Comparison of ENCODE assay signal across 15 mouse cellular contexts in the genomic region with DNA sequence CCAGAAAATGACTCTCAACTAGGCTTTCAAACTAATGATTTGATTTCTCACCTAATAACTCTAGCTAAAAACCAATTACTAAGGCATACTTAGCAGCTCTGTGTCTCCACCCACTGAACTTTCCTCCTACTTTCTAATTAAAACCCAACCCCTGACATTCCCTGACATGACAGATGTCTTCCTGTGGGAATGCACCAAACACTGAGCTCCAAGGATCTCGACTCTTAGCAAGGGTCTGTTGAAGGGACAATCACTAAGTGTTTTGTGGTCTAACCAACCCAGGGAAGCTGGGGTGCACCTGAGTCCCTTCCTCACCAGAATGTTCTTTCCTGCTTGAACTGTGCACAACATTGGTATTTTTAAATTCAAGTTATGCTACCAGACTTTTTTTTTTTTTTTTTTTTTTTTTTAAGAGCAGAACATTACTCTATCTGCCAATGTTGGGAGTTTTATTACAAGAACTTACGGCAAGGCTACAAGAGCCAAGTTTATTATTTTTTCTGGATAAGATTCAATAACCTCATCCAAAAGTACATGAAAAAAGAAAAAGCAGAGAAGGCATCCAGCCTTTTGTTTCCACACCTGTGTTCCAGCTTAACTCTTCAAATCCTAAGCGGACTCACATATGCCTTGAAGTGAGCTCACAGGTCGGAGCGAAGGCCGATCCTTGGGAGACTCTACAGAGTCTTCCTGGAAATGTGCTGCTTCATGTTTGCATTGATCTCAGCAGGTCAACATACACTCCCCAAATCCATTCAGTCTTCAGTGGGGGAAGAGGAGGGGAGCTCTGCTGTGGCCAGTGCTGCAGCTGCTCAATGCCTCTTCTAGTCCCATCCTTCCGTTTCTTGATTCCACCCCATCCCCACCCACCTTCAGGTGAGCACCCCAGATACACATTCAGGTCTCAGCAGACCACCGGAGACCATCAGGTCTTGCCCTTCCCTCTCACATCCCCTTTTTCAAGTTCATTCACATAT.
DNase-seq lines count a peak whose midpoint lies in the region; ATAC-seq lines count a peak whose summit lies in the region.
"Had no signal": no experiment of that assay in that cellular context is flagged by ENCODE, and none has a peak within 500 bp of the region (broad histone marks: within the 10 kb centered on the region; RNA-seq: fewer than 3 reads in every experiment).

No protein-coding gene starts in this region.

- no peaks in the 10 kb centered on the region for H3K9me3 ChIP-seq in embryonic facial prominence, embryonic 12.5 days
- H3K9me3 ChIP-seq in embryonic facial prominence, embryonic 10.5 days = no peaks in the 10 kb centered on the region
- no peaks in the 10 kb centered on the region for H3K9me3 ChIP-seq in limb, embryonic 12.5 days
- H3K9me3 ChIP-seq in limb, embryonic 10.5 days (replicated peaks) = no peaks in the 10 kb centered on the region
- no peaks in the 10 kb centered on the region for H3K9me3 ChIP-seq in limb, embryonic 15.5 days
- H3K9me3 ChIP-seq: forebrain, embryonic 15.5 days; heart, embryonic 15.5 days; lung, embryonic 15.5 days; neural tube, embryonic 13.5 days had no signal

- DNase-seq in embryonic facial prominence, embryonic 10.5 days (ENCODE audit: low spot score) = no peak
- DNase-seq in limb, embryonic 10.5 days (ENCODE audit: low spot score) = no peak
- DNase-seq in kidney, adult 9 months = peak; percentile 52
- DNase-seq in left cerebral cortex, postnatal 10 days (ENCODE audit: extremely low spot score in 1 of 2, low spot score in 2 of 2) = no peak
- no peak for DNase-seq in left cerebral cortex, postnatal 14 days (ENCODE audit: low spot score in 2 of 2)
- DNase-seq: adrenal gland, adult 8-10 months; cerebellum, adult 9-11 months; gastrocnemius, postnatal 10 days had no signal

- no peak overlapping the region for H3K9ac ChIP-seq in embryonic facial prominence, embryonic 12.5 days
- no peak overlapping the region for H3K9ac ChIP-seq in limb, embryonic 12.5 days (replicated peaks)
- no peak overlapping the region for H3K9ac ChIP-seq in limb, embryonic 15.5 days
- H3K9ac ChIP-seq: forebrain, embryonic 15.5 days; heart, embryonic 15.5 days; lung, embryonic 15.5 days; neural tube, embryonic 13.5 days had no signal

- no peaks in the 10 kb centered on the region for H3K36me3 ChIP-seq in embryonic facial prominence, embryonic 12.5 days
- no peaks in the 10 kb centered on the region for H3K36me3 ChIP-seq in embryonic facial prominence, embryonic 10.5 days (replicated peaks)
- no peaks in the 10 kb centered on the region for H3K36me3 ChIP-seq in limb, embryonic 12.5 days
- no peaks in the 10 kb centered on the region for H3K36me3 ChIP-seq in limb, embryonic 10.5 days
- no peaks in the 10 kb centered on the region for H3K36me3 ChIP-seq in limb, embryonic 15.5 days
- H3K36me3 ChIP-seq: forebrain, embryonic 15.5 days; heart, embryonic 15.5 days; lung, embryonic 15.5 days; neural tube, embryonic 13.5 days had no signal

- intact Hi-C loops in left cerebral cortex, postnatal 10 days (cut with DNase I) = loop anchor here (10.0 kb wide), 1 partner anchor 125 kb away; the partner anchor contains the start of gene Tgfbr3
- intact Hi-C loops in left cerebral cortex, postnatal 14 days (cut with DNase I) = no loop called here

- no peaks in the 10 kb centered on the region for H3K27me3 ChIP-seq in embryonic facial prominence, embryonic 12.5 days
- no peaks in the 10 kb centered on the region for H3K27me3 ChIP-seq in embryonic facial prominence, embryonic 10.5 days (replicated peaks; ENCODE audit: low read depth, poor library complexity, severe bottlenecking)
- no peaks in the 10 kb centered on the region for H3K27me3 ChIP-seq in limb, embryonic 12.5 days
- H3K27me3 ChIP-seq in limb, embryonic 10.5 days (ENCODE audit: low read depth, poor library complexity, severe bottlenecking) = no peaks in the 10 kb centered on the region
- H3K27me3 ChIP-seq in limb, embryonic 15.5 days = no peaks in the 10 kb centered on the region
- H3K27me3 ChIP-seq: heart, embryonic 15.5 days; lung, embryonic 15.5 days; neural tube, embryonic 13.5 days had no signal

- no peak overlapping the region for H3K4me3 ChIP-seq in embryonic facial prominence, embryonic 12.5 days
- no peak overlapping the region for H3K4me3 ChIP-seq in embryonic facial prominence, embryonic 10.5 days
- no peak overlapping the region for H3K4me3 ChIP-seq in limb, embryonic 12.5 days (replicated peaks)
- H3K4me3 ChIP-seq in limb, embryonic 10.5 days = no peak overlapping the region
- no peak overlapping the region for H3K4me3 ChIP-seq in limb, embryonic 15.5 days
- H3K4me3 ChIP-seq: forebrain, embryonic 15.5 days; heart, embryonic 15.5 days; lung, embryonic 15.5 days; neural tube, embryonic 13.5 days had no signal

- H3K4me2 ChIP-seq in embryonic facial prominence, embryonic 12.5 days (replicated peaks) = no peak overlapping the region
- H3K4me2 ChIP-seq in limb, embryonic 12.5 days = no peak overlapping the region
- H3K4me2 ChIP-seq in limb, embryonic 15.5 days = no peak overlapping the region
- H3K4me2 ChIP-seq: forebrain, embryonic 15.5 days; heart, embryonic 15.5 days; lung, embryonic 15.5 days; neural tube, embryonic 13.5 days had no signal

- WGBS in embryonic facial prominence, embryonic 12.5 days = 78% methylated on average over 8 of the region's 8 CpGs
- WGBS in embryonic facial prominence, embryonic 10.5 days = 85% methylated on average over 8 of the region's 8 CpGs
- 74% methylated on average over 8 of the region's 8 CpGs for WGBS in limb, embryonic 12.5 days
- 81% methylated on average over 8 of the region's 8 CpGs for WGBS in limb, embryonic 10.5 days
- WGBS in limb, embryonic 15.5 days = 46% methylated on average over 8 of the region's 8 CpGs

- peaks cover 51% of the 10 kb centered on the region for H3K4me1 ChIP-seq in embryonic facial prominence, embryonic 12.5 days
- H3K4me1 ChIP-seq in embryonic facial prominence, embryonic 10.5 days = peaks cover 40% of the 10 kb centered on the region
- H3K4me1 ChIP-seq in limb, embryonic 12.5 days (replicated peaks) = peaks cover 57% of the 10 kb centered on the region
- H3K4me1 ChIP-seq in limb, embryonic 10.5 days = peaks cover 49% of the 10 kb centered on the region
- H3K4me1 ChIP-seq in limb, embryonic 15.5 days = peaks cover 67% of the 10 kb centered on the region
- H3K4me1 ChIP-seq: forebrain, embryonic 15.5 days had no signal

- no peak for ATAC-seq in embryonic facial prominence, embryonic 12.5 days (ENCODE audit: insufficient number of reproducible peaks, insufficient read depth, low FRiP score, low TSS enrichment)
- no peak for ATAC-seq in limb, embryonic 12.5 days (ENCODE audit: insufficient number of reproducible peaks, insufficient read depth, low FRiP score, low TSS enrichment, low read depth)
- ATAC-seq in limb, embryonic 15.5 days (ENCODE audit: insufficient number of reproducible peaks, low FRiP score, low TSS enrichment, low read depth) = peak; percentile 35; the same call in 1 of the 2 replicates
- ATAC-seq: forebrain, embryonic 15.5 days had no signal

- 0 out of 2 replicates have a peak overlapping the region, but pooled peaks have one; percentile 30 for H3K27ac ChIP-seq in embryonic facial prominence, embryonic 12.5 days
- H3K27ac ChIP-seq in embryonic facial prominence, embryonic 10.5 days (replicated peaks) = no peak overlapping the region
- H3K27ac ChIP-seq in limb, embryonic 12.5 days = peak overlapping the region; percentile 35; the same call in 1 of the 2 replicates
- H3K27ac ChIP-seq in limb, embryonic 10.5 days = no peak overlapping the region
- peak overlapping the region; percentile 79 for H3K27ac ChIP-seq in limb, embryonic 15.5 days
- H3K27ac ChIP-seq: forebrain, embryonic 15.5 days; heart, embryonic 15.5 days; lung, embryonic 15.5 days; neural tube, embryonic 13.5 days had no signal

Comparison
In these comparisons a context has a peak if more than half of its experiments do, and no peak if none do; other contexts are left out.
1. H3K27ac ChIP-seq: peak in embryonic facial prominence, embryonic 12.5 days (single experiment), limb, embryonic 12.5 days (single experiment) and limb, embryonic 15.5 days (single experiment); none in embryonic facial prominence, embryonic 10.5 days (single experiment) and limb, embryonic 10.5 days (single experiment).